Mouse (Mus musculus): ENCODE measurements around the gene Gid4.
"Not testable (repeated sequence)": the region's sequence is repeated elsewhere in the genome, so short reads cannot be mapped to it uniquely, and the experiment has no call there.

Gene Gid4

DNA sequence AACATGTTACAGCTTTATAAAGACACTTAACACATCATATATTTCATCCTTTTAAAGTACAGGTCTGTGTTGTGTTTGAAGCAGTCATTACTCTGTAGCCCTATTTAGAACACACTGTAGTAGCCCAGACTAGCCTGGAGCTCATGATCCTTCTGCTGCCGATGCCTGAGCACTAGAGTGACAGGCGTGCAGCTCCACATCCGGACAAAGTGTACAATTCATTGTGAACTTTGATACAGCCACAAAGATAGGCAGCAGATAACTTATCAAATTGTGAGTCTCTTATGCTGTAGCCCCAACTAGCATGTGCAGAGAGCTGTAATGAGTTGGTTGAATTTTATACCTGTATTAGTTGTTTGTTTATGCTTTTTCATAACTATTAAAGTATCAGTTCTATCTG lies 10.7 kb downstream of the Gid4 start:
- DNase-seq (ENCODE audit: low spot score in 2 of 2), result no peak

DNA sequence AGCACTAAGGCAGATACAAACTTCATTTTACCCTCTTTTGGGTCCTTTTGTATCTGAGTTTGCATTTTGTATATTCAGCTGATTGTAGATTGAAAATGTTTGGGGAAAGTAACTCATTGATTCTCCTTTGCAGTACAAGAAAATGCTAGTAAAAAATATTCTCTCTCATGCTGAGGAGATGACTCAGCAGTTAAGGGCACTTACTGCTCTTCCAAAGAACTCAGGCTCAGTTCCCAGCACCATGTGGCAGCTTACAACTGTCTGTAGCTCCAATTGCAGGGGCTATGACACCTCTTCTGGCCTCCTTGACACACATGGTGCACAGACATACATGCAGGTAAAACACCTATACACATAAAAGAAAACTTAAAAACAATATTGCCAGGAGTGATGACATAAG lies 16.6 kb downstream of the Gid4 start:
- no peak for DNase-seq (ENCODE audit: low spot score in 2 of 2)

DNA sequence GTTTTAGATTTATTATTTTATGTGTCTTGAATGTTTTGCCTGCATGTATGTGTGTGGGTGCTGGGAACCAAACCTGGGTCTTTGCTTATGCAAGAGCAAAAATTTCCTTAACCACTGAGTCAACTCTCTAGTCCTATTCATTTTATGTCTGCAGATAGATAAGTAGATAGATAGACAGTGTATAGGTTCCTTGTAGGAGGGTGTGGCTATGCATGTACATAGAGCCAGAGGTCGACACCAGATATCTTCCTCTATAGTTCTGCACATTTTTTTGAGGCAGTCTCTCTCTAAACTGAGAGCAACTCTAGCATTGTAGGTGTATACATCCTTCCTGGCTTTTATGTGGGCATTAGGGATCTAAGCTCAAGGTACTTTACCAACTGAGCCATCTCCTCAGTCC lies 18.2 kb downstream of the Gid4 start:
- DNase-seq (ENCODE audit: low spot score in 2 of 2), result no peak

DNA sequence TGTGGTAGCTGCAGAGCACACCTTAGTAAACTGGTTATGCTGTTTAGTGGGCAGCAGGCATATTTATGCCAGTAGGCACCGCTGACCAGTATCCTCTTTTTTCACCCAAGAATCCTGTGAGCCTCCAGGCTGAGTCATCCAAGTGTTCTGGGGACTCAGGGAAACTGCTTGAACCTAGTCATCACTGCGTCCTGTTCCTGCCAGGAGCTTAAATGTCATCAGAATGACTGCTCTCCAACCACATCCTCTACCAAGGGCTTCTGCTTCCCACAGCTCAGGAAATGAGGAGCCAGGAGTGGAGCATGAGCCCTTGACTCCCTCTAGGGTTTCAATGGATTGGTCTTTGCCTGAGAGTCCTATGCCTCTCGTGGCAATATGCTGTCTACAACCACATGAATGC lies 19.7 kb downstream of the Gid4 start:
- no peak for DNase-seq (ENCODE audit: low spot score in 2 of 2)

DNA sequence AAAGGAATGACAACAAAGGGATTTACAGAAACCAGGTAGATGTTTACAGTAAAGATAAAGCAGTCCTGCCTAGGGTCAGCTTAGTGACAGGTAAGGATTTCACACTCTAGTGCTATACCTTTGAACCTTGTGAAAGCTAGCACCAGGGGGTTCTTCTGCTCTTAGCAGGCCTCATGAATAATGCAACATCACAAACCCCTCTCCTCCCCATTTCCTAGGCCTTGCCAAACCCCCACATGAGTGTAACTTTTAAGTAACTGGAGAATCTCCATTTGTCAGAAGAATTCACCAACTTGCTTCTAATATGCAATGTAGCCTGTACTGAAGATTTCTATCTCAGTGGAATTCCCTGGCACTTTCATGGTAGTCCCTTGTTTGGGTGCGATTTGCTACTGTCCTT lies 22.7 kb downstream of the Gid4 start:
- DNase-seq (ENCODE audit: low spot score in 2 of 2), result not testable (repeated sequence)

DNA sequence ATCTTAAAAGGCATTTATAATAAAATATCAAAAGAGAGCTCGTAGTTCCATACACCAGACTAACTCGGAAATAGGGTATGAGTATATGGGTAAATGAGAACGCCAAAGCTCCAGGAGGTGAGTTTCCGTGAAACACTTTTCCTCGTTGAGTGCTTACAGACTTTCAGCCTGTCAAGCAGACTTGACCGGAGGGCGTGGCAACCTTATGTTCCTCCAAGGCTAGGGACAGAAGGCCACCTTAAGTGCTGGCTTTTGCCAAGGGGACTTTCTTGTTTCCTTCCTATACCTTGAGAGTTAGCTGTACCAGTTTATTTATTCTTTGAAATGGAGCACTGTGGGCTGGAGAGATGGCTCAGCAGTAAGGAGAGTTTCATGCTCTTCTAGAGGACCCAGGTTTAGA lies 23.2 kb downstream of the Gid4 start:
- DNase-seq (ENCODE audit: low spot score in 2 of 2), result no peak

DNA sequence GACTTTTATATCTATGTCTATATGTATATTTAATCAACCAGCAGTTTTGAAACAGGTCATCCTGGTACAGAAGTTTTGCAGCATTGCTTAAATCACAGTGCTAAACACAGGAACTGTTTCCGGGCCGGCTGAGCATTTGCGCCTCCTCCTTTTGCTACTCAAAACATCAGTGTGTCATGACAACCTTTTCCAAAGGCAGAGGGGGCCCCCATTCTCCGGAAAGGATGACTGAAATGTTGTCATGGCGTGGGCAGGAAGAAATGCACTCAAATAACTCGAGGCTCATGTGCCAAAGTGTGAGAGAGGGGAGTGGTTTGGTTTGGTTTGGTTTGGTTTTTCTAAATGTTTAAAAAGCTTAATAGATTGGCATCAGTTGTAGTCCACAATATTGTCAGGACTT lies 26.0 kb downstream of the Gid4 start:
- DNase-seq (ENCODE audit: low spot score in 2 of 2), result peak; percentile 33 to 46

DNA sequence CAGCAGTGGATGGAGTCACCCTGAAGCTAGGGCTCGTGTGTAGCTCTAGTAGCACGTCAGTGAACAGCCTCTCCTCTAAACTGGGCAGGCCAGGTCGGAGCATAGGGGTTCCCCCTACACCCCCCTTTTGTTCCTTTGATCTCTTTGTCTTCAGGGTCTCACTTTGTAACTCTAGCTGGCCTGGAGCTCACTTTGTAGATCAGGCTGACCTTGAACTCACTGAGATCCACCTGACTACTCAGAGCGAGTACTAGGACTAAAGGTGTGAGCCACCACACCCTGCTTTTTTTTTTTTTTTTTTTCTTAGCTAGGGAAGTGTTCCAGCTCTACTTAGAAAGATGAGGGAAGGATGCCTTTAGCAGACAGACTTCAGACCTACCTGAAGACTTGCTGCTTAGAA lies 27.1 kb downstream of the Gid4 start:
- no peak for DNase-seq (ENCODE audit: low spot score in 2 of 2)

DNA sequence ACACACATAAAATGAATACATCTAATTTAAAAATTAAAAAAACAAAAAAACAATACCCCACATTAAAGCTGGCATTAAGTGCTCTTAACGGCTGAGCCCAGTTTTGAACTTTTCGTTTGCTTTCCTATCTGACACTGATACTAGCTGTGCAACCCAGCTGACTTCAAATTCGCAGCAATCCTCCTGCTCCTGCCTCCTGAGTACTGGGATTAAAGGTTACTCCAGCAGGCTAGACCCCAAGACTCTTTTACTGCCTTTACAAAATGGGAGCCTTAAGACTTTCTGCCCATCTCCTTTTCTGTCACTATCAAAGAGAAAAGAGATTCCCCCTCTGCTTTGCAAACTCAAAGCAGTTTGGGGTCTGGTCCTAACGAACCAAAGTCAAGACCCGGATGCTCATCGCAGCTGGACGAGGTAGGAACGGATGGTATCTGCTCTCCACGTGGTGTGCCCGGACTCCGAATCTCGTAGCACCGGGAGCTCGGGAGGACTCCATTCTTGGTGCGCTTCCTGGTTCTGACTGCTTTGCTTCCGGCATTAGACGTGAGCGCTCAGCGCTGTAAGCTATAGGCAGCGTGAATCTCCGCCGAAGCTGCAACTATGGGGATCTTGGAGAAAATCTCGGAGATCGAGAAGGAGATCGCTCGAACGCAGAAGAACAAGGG lies 37.3 kb downstream of the Gid4 start, which contains the start of gene Drg2:
Drg2 (plus strand) TSS at position 512 of the 665 bp plus-strand sequence.
- DNase-seq (ENCODE audit: low spot score in 2 of 2), result peak; percentile 89 to 93

DNA sequence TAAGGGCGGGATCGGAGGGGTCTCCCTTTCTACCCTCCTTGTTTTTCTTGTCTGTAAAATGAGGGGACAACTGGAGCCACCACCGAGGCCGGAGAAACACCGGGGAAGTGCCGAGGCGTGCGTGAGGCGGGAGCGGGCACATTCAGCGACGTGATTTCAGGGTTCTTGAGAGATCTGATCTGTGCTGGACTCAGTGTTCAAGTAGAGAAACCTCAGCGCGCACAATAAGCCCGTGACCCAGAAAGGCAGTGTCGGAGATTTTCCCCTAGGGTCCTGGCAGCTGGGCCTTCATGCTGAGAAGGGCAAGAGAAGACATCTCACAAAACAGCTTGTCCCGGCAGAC lies 37.8 kb downstream of the Gid4 start:
- DNase-seq (ENCODE audit: low spot score in 2 of 2), result no peak

DNA sequence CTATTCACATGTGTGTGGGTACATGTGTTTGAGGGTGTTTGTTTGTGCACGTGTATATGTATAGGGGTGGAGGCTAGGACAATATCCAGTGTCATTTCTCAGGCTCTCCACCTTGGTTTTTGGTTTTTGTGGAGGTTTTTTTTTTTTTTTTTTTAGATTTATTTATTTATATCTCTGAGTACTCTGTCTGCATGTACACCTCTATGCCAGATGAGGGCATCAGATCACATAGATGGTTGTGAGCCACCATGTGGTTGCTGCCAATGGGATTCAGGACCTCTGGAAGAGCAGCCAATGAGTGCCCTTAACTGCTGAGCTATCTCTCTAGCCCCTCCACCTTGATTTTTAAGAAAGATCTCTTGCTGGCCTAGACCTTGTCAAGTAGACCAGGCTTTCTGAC lies 41.0 kb downstream of the Gid4 start:
- DNase-seq (ENCODE audit: low spot score in 2 of 2), result no peak

DNA sequence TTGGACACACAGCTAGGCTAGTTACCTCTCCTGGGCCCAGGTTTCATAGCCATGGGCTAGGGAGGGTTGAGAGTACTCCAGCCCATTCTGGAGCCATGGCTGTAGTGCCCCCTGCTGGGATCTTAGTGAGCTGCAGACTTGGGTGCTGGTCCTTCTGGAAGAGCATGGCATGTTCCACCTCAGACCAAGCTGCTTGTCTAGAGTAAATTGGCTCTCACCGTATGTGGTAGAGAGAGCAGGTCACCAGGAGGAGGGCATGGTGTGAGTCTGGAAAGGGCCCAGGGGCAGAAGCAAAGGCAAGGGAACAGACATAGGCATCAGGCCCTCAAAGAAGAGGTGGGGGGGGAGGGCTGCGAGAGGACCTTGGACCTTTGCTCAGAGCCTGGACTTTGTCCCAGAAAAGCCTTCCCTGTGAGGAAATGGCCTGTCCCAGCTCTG lies 49.0 kb downstream of the Gid4 start:
- peak in 1 of 2 experiments; percentile 16 for DNase-seq (ENCODE audit: low spot score in 2 of 2)

DNA sequence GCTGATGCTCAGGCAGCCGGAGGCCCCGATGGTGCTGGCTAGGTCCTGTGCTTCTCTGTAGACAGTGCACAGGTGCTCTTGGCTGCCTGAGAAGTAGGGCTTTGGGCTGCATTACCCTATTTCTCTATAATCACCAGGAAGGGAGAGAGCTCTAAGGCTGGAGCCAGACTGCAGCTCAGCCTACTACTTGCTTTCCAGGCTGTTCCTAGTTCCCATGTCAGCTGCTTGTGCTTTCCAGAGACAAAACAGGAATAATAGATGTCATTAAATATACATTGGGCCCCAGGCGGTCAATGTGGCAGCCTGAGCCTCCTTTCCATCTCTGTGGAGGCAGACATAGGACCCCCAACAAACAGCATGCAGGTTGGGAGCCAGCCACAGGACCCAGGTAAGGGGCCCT lies 52.1 kb downstream of the Gid4 start, which contains the start of gene Myo15:
Myo15 (plus strand) TSS at position 301 of the 400 bp plus-strand sequence.
- DNase-seq (ENCODE audit: low spot score in 2 of 2), result no peak

DNA sequence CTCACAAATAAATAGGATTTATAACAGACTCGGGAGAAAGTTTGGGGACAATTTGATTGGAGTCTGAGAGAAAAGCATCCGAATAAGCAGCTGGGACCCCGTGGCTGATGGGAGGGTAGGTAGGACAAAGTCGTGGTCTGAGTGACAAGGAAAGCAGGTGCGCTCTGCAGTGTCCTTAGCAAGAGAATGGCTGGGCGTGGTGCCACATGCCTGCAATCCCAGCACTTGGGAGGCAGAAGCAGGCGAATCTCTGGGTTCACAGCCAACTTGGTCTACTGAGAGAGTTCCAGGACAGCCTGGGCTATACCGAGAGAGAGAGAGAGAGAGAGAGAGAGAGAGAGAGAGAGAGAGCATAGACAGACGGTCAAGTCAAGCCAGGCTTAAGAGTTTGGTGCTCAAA lies 53.8 kb downstream of the Gid4 start:
- DNase-seq (ENCODE audit: low spot score in 2 of 2), result no peak

DNA sequence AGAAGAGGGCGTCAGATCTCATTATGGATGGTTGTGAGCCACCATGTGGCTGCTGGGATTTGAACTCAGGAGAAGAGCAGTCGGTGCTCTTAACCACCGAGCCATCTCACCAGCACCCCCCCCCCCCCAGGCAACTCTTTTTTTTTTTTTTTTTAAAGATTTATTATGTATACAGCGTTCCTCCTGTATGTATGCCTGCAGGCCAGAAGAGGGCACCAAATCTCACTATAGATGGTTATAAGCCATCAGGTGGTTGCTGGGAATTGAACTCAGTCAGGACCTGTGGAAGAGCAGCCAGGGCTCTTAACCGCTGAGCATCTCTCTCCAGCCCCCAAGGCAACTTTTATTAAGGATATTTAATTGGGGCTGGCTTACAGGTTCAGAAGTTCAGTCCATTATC lies 57.6 kb downstream of the Gid4 start:
- no peak for DNase-seq (ENCODE audit: low spot score in 2 of 2)

DNA sequence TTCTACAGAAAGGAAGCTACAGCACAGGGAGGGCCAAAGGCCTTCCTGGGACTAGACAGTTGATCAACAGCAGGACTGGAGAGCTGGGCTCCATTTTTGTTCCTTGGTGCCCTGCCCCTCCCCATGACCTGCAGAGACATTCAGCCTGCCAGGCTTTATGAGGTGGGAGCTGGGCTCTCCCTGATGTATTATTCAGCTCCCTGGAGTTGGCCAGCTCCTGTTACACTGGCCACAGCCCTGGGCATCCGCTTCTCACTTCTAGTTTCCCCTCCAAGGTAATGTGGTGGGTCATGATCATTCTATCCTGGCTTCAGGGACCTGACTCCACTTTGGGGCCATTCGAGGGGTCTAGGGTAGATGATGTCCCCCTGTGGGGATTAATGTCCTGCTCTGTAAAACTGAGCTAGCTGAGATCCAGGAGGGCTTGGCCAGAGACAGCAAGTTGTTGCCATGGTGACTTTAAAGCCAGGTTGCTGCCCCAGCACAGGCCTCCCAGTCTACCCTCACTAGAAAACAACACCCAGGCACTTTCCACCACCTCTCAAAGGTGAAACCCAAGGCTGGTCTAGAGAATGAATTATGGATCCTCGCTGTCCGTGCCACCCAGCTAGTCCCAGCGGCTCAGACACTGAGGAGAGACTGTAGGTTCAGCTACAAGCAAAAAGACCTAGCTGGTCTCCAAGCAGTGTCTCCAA lies 58.9 kb downstream of the Gid4 start:
- DNase-seq (ENCODE audit: low spot score in 2 of 2), result no peak

DNA sequence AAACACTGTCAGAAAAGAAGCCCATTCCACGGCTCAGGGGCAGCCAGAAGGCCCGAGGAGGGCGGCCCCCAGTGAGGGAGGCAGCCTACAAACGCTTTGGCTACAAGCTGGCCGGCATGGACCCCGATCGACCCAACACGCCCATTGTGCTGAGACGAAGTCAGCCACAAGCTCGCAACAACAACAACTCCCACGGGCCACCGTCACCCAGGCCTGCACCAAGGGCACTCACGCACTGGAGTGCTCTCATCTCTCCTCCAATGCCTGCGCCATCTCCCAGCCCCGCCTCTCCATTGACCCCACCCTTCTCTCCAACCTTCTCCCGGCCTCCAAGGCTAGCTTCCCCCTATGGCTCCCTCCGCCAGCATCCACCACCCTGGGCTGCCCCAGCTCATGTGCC lies 61.2 kb downstream of the Gid4 start:
- no peak for DNase-seq (ENCODE audit: low spot score in 2 of 2)

DNA sequence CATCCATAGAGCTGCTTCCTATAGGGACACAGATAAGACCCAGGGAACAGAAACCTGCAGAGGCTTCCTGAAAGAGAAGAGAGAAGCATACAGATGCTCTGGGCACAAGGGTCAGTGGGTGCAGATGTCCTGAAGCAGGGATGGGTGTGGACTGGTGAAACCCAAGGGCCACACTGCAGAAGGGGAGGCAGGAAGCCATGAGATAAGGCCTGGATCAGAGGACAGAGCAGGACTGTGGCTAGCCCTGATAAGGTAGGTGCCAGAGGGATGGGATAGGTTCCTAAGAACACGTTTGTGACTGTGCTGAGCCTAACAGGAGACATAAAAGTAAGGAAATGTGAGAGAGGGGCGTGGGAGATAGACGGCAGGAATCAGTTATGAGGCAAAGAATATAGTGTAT lies 69.3 kb downstream of the Gid4 start:
- no peak for DNase-seq (ENCODE audit: low spot score in 2 of 2)

DNA sequence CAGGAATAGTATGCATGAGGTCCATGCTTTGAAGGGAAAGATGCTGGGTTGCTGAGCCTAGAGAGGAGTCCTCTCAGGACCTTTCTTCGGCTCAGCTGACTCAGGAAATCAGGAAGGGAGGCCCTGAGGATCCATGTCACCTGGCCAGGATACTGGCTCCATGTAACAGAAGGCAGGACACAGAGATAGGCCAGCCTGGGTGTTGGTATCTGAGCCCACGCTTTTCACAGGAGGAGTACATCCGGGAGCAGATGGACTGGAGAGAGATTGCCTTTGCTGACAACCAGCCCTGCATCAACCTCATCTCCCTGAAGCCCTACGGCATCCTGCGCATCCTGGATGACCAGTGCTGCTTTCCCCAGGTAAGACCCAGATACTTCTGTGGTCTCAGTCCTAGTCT lies 75.8 kb downstream of the Gid4 start:
- no peak for DNase-seq (ENCODE audit: low spot score in 2 of 2)

DNA sequence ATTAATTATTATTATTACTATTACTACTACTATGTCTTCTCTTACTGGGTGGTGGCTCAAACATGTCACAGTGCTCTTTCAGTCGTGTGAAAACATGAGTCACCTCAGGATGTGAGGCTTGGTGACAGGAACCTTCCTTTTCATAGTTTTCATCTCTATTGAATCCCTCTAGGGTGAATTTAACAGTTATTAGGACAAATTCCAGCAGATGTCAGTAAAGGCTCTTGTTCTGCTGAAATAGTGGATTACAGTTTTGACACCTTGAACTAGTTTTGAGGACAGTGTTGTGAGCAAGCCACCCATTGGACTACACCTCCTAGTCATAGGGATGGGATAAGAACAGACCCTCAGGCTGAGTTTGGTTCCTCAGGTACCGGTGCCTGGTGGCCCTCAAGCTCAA lies 78.7 kb downstream of the Gid4 start:
- DNase-seq (ENCODE audit: low spot score in 2 of 2), result no peak
